Mouse (Mus musculus) layer of hippocampus, adult 2 months (tissue): ENCODE measurements around the gene Gm49337. TPM values are rescaled to one million over a fixed set of nuclear protein-coding genes. Genes with fewer than 3 reads are reported as not detected.

ENCODE experiments used
- DNase-seq, 2 experiments: peaks; one replicate each; pipeline ENCODE4 v3.0.0; 2022; ENCODE audit warnings: low spot score in 2 of 2
- H3K27ac ChIP-seq: fragments of 200-600 bp; 2 replicates; pipeline ENCODE4 v1.8.1; 2022
- H3K4me3 ChIP-seq: fragments of 200-600 bp; 2 replicates; pipeline ENCODE4 v1.8.1; 2022; ENCODE audit warnings: mild to moderate bottlenecking
- CTCF ChIP-seq: fragments of 200-600 bp; conservative IDR thresholded peaks from 2 replicates; pipeline ENCODE4 v1.8.1; 2022; ENCODE audit warnings: antibody characterized with exemption, mild to moderate bottlenecking, moderate library complexity
- total RNA-seq, 2 experiments: library from RNA; stranded (reverse); gene quantifications; 2 replicates each; pipeline ENCODE4 v1.2.3; 2021

Gm49337 gene
- total RNA-seq, 2 experiments from 2014 or later, result 3.2 TPM; not detected in 1

DNA sequence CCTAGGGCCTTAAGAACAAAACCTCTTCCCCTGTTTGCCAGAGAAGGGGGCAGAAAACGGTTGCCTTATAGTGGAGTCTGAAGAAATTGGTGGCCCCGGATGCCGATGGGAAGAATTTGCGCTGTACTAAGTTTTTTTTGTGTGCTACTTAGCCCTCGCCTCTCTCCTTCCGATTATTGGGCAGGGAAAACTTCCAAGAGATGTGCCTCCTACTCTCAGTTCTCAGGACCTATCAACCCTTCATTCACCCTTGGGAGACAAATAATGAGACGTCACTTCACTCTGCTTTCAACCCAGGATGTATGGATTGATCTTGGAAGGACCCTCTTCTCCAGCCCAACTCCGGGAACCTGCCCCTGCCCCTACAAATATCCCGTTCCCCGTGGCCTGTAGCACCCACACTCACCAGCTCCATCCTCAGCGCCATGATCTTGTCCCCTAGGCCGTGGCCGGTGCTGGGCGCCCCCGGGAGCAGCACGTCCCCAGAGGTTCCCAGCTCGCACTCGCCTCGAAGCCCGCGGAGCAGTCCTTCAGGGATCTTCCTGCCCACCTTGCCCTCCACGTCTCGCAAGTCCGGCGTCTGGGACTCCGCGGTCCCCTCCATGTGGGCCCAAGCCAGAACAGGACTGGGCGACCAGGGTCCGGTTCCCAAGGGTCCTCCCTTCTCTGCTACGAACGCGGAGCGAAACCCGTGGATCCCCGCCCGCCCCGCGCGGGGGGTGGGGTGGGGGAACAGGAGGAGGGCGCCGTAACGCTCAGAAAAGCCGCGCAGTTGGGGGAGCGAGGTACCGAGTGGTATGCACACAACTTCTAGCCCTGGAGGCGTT, 29.1 kb upstream of the Gm49337 start:
- DNase-seq, result peak in 1 of 2 experiments; percentile 80
- TF ChIP-seq CTCF, result no peak
- Histone ChIP-seq H3K27ac (peak overlapping the region; percentile 93), H3K4me3 (peak overlapping the region; percentile 83)

DNA sequence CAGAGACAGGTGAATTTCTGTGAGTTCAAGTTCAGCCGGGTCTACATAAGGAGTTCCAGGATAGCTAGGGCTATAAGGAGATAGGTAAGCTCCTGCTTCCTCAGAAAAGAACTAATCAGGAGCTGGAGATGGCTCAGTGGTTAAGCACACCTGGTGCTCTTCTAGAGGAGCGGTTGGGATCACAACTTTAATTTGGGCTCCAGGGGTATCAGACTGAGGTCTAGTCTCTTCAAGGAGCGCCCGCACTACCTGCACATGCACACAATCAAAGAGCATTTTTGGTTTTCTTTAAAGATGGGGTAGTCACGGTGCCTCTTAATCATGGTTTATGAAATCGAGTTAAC, 23.4 kb upstream of the Gm49337 start:
- DNase-seq, result no peak
- Histone ChIP-seq H3K4me3 (peak overlapping the region; percentile 91), H3K27ac (peak overlapping the region; percentile 98)
- TF ChIP-seq CTCF, result no peak

DNA sequence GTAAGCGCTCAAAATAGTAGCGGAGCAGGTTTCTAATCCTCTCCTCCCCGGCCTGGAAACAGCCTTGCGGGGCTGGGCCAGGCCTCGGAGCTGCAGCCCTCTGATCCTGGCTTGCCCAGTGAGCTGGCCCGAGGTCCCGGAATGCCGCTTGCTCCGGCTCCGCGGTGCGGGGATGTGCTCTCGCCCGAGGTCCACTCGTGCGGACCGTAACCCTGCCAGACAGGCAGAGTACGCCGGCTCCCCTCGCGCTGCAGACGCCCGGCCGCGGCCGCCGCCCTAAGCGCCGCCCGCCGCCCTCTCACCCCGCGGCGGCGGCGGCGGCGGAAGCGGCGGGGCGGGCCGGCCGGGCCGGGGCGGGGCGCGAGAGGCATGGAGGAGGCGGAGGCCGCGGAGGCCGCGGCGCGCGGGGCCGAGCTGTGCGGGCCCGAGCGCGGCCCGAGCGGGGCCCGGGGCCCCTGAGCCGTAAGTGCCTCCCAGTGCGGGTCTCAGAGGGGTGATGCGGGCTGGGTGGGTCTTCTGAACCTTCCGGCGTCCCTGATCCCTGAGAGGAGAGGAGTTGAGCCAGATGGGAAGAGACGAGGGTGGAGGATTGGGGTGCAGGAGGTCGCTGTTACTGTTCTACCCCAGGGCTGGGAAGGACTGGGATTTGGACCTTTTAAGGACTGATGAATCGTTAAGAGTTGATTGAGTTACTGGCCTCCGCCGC, 22.9 kb upstream of the Gm49337 start:
- TF ChIP-seq CTCF, result no peak
- peak overlapping the region; percentile 91 for H3K4me3 ChIP-seq
- peak in 1 of 2 experiments; percentile 42 for DNase-seq
- peak overlapping the region; percentile 98 for H3K27ac ChIP-seq

DNA sequence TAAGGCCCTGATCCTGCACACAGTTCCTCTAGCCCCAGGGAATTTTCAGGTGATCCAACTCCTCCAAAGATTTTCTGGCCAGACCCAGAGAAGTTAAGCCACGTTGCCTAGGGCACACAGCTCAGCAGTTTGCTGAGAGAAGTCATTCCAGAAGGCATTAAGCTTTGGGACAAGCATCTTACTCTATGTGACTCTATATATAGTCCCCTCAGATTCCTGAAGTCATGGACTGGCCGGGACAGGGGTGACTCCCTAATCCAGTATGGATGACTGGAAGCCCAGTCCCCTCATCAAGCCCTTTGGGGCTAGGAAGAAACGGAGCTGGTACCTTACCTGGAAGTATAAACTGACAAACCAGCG, 22.3 kb upstream of the Gm49337 start:
- TF ChIP-seq CTCF, result no peak
- DNase-seq, result no peak
- peak overlapping the region; percentile 98 for H3K27ac ChIP-seq

DNA sequence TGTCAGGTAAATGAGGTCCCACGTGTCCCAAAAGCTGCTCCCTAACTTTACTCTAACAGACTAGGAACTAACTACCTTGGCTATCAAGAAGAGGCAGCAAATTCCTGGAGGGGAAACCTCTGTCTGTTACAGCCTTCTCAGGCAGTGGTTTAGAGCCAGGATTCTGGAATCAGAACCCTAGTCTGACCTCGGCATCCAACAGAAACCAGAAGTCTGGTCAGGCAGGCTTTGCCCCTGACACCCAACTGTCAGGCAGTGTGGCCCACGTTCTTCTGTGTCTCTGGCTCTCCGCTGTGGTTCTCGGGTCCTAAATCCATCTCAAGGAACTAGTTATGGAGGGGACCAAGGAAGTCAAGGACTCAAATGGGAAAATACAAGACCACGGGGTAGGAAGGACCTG, 21.9 kb upstream of the Gm49337 start, which contains the start of gene Lurap1:
Lurap1 (minus strand) TSS at position 101 of the 400 bp plus-strand sequence.
- no peak for TF ChIP-seq CTCF
- DNase-seq, result no peak
- Histone ChIP-seq H3K4me3 (peak within 1 kb of the TSS; percentile 91), H3K27ac (peak within 1 kb of the TSS; percentile 98)

More for the DNA sequence above, 22.3 kb upstream of the Gm49337 start:
- peak overlapping the region; percentile 73 for H3K4me3 ChIP-seq

DNA sequence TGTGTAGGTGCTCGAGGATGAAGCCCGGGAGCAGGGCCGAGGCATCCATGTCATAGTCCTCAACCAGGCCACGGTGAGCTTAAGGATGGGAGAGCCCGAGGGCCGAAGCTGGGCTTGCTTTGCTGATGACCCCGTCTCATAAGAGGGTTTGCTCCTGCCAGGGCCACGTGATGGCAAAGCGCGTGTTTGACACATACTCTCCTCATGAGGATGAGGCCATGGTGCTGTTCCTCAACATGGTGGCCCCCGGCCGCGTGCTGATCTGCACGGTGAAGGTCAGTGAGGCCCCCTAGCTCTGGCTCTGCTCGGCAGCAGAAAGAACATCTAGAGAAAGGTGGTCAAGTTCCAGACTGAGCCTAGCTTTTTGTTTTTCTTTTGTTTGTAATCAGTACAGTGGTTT, 20.5 kb upstream of the Gm49337 start:
- no peak for DNase-seq
- no peak overlapping the region for H3K4me3 ChIP-seq
- no peak for TF ChIP-seq CTCF
- H3K27ac ChIP-seq, result no peak overlapping the region

DNA sequence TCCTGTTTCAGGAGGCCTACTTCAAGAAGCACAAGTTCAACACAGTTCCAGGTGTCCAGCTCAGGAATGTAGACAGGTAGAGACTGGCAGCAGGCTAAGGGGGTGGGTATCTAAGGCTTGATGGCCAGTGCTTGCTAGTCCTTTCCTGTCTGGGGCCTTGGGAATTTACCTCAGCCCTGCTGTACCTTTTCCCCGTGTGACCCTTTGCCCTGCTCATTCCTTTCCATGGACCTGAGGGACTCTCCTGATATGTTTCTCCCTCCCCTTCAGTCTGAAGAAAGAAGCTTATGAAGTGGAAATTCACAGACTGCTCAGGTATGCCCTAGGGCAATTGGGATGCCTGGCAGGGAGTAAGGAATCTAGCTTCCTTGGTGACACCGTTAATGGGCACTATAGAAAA, 15.3 kb upstream of the Gm49337 start:
- no peak for TF ChIP-seq CTCF

DNA sequence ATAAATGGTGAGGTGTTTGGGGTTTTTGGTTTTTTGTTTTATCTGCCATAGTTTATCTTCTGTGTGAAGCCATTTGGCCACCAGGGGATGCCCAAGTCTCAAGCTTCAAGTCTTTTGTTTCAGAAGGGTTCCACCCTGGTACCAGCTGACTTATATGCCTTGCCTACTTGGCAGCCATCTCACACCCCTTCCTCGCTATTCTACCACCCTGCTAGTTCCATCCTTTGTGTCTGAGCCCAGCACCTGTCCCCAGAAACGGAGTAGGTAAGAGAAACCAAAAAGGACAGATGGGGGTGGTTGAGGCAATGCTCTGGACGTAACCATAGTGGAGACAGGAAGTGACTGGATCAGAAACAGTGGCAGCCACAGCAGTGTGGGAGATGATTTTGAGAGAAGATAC, 13.3 kb upstream of the Gm49337 start:
- no peak overlapping the region for H3K4me3 ChIP-seq
- peak; percentile 77 for TF ChIP-seq CTCF
- DNase-seq, result no peak
- H3K27ac ChIP-seq, result peak overlapping the region; percentile 69

More for the DNA sequence above, 15.3 kb upstream of the Gm49337 start:
- Histone ChIP-seq H3K4me3 (no peak overlapping the region), H3K27ac (no peak overlapping the region)
- no peak for DNase-seq

DNA sequence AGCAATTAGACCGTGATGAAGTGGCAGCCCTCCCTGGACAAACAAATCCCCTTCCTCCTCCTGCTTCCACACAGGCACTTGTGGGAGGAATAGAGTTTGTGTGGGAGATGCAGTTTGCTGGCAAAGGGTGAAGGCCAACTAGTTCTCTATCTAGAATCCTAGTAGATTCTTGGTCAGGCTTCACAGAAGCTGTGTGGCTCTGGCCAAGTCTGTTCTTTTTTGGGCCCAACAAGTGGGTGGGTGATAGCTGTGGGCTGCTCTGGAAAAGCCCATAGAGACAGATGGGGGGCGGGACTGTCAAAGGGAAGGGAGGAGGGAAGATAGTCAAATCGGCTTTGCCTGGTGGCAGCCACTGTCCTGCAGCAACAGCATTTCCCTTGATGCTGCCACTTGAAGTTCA, 12.4 kb upstream of the Gm49337 start:
- DNase-seq, result peak; percentile 78 to 88
- H3K27ac ChIP-seq, result peak overlapping the region; percentile 69; the same call in 1 of the 2 replicates
- no peak overlapping the region for H3K4me3 ChIP-seq
- no peak for TF ChIP-seq CTCF

DNA sequence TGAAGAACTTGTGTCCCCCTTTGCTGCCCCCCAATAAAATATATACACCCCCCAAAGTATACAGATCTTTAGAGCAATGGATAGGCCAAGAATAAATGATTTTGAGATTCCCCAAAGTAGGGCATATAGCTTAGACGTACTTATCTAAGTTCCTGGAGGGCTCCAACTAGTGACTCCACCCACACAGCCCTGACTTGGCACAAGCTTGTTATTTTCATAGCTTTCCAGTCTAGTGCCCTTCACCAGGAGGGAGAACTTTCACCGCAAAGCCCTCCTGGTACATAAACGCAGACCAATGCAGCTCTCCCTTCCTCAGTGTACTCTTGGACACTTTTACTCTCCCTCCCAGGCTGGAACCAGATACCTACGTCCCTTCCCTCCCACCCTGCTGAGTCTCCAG, 11.0 kb upstream of the Gm49337 start:
- TF ChIP-seq CTCF, result no peak
- Histone ChIP-seq H3K27ac (no peak overlapping the region), H3K4me3 (no peak overlapping the region)
- DNase-seq, result no peak

DNA sequence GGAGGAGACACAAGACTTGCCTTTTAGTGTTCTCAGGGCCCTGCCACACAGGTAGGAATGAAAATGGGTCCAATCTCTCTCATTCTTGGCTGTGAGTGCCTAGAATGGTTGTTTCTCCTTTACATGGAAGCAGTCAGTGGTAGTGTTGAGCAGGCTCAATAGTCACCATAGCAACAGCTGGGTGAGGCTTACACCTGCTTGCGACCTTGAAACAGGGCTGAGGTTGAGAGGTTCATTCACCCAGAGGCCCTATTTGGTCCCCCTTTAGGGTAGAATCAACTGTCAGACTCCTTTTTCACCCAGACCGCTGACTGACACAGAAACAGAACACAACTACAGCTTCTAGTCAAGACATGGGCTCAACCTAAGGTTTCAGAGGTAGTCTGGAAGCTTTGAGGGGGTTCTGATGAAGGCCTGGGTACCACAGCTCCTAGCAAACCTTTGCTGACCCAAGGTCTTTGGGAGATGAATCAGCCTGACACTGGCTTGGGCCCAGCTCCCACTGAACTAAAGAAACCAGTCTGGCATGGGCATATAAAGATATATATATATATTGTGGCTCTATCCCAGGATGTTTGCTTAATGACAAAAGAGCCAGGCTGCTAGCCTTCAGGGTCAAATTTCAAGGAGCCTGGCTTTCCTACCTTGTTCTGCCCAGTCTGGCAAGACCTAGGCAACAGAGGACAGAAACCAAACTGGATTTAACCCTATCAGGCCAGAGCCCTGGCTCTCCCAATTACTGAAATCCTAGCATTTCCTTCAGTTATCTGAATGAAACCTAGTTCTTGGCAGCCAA, 8.2 kb upstream of the Gm49337 start:
- Histone ChIP-seq H3K4me3 (no peak overlapping the region), H3K27ac (no peak overlapping the region)
- no peak for DNase-seq
- TF ChIP-seq CTCF, result no peak

DNA sequence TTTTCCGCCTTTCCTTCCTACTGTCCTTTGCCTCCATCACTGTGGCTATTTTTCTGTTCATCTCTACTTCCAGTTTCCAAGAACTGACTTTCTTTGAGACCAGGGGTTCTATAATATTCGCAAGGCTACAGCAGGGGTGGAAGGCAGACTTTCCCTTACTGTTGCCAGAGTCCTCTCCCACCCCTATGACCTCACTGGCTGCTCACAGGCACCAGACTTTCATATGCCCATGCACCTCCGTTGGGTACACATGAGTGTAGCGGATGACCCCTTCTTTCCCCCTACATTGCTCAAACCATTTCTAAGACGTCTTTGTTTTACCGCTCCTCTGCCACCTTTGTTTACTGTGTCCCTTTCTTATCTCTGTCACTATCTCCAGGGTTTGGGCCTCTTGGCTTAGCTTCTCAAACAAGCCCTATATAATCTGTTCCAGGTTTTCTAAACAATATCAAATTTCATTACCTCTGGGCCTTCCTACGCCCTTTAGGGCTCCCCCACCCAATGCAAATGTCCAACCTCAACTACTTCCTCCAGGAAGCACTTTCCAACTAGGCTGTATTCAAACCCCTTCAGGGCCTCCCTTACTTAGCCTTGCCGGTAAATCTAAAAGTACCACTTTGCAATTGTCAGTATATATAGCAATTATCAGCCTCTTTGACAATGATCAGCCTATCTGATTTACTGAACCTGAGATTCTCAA, 7.3 kb upstream of the Gm49337 start:
- TF ChIP-seq CTCF, result no peak
- no peak for DNase-seq
- Histone ChIP-seq H3K4me3 (no peak overlapping the region), H3K27ac (no peak overlapping the region)
